Mouse (Mus musculus) limb, embryonic 11.5 days (tissue): ENCODE results near the gene C87436. TPM values are rescaled to one million over a fixed set of nuclear protein-coding genes. Genes with fewer than 3 reads are reported as not detected.

Experiments used
- ATAC-seq: fragments of 200-750 bp; cut with Nextera tagmentation; 2 replicates; pipeline ENCODE4 v1.8.0; 2017; ENCODE audit warnings: low read depth; ENCODE audit not compliant: insufficient number of reproducible peaks, low FRiP score, low TSS enrichment
- DNase-seq: peaks from one replicate; pipeline ENCODE4 v3.0.0-alpha.2; 2015; ENCODE audit warnings: low spot score
- H3K27ac ChIP-seq: fragments of 300-500 bp; sonication (generic); replicated peaks from 2 replicates; pipeline ENCODE4 v1.5.1; 2014; ENCODE audit warnings: low read depth, mild to moderate bottlenecking, low read length
- H3K27me3 ChIP-seq: fragments of 300-500 bp; sonication (generic); 2 replicates; pipeline ENCODE4 v1.6.1; 2014; ENCODE audit warnings: mild to moderate bottlenecking, low read length, mixed read lengths; ENCODE audit not compliant: control insufficient read depth, insufficient read depth
- H3K36me3 ChIP-seq: fragments of 300-500 bp; sonication (generic); 2 replicates; pipeline ENCODE4 v1.6.1; 2014; ENCODE audit warnings: mild to moderate bottlenecking, low read length, moderate library complexity, mixed read lengths; ENCODE audit not compliant: control insufficient read depth, insufficient read depth
- H3K4me1 ChIP-seq: fragments of 300-500 bp; sonication (generic); 2 replicates; pipeline ENCODE4 v1.6.1; 2014; ENCODE audit warnings: low read length, mixed read lengths; ENCODE audit not compliant: control insufficient read depth, insufficient read depth
- H3K4me2 ChIP-seq: fragments of 300-500 bp; sonication (generic); 2 replicates; pipeline ENCODE4 v1.6.1; 2014; ENCODE audit warnings: low read depth, mild to moderate bottlenecking, moderate library complexity; ENCODE audit not compliant: severe bottlenecking
- H3K4me3 ChIP-seq: fragments of 300-500 bp; sonication (generic); 2 replicates; pipeline ENCODE4 v1.5.1; 2014; ENCODE audit warnings: low read depth, low read length
- H3K9ac ChIP-seq: fragments of 300-500 bp; sonication (generic); 2 replicates; pipeline ENCODE4 v1.6.1; 2014; ENCODE audit warnings: mild to moderate bottlenecking, low read length
- H3K9me3 ChIP-seq: fragments of 300-500 bp; sonication (generic); 2 replicates; pipeline ENCODE4 v1.6.1; 2016; ENCODE audit warnings: low read length; ENCODE audit not compliant: control insufficient read depth
- WGBS: fragments of 180-500 bp; shearing (Covaris S2); extraction: QIAGEN DNeasy Blood & Tissue Kit; methylation state at CpG from one replicate; pipeline ENCODE4 v1.1.7; 2014; 5-methylcytosine and 5-hydroxymethylcytosine counted together
- polyA plus RNA-seq: library from polyadenylated mRNA; unstranded; fragments of >200 nt; fragmentation: Nextera tagmentation; extraction: Ambion mirVana; gene quantifications from 2 replicates; pipeline ENCODE4 v1.2.1, GENCODE M21; 2014

The C87436 gene
- polyA plus RNA-seq, 1 experiment from 2014 or later, result 23.7 TPM

DNA sequence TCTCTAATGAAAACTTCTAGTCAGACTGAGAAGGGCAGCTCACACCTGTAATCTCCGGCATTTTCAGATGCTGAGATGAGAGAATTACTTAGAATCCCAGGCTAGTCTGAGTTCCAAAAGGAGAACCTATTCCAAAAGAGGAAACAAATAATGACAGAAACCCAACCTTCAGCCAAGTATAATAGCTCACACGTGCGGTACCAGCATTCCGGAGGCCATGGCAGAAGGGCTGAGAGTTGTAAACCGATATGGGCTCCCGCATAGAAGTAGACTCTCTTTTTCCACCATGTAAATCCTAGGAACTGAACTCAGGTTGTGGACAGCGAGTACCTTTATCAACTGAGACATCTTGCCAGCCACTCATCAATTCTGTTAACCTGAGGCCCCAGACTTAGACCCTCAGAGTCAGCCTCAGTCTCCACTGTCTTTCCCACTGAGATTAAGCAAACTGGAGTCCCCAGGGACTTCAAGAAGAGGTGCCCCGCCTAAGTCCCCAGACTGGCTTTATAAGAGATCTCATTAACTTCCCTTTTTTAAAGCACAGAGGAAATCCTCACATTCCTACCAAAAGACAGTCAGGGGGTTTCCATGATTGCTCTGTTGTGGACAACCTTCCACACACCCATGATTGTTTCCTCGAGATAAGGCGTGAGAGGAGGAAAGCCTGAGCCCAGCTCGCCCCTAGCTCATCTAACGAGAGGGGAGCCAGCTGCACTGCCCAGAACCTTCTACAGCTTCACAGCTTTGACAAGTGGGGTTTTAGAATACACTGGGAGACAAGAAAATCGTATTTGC lies 55.5 kb downstream of the C87436 start:
- no peak for ATAC-seq
- Histone ChIP-seq H3K36me3 (no peaks in the 10 kb centered on the region), H3K4me1 (peaks cover 12% of the 10 kb centered on the region; the same call in 1 of the 2 replicates), H3K27ac (no peak overlapping the region), H3K27me3 (no peaks in the 10 kb centered on the region), H3K9me3 (no peaks in the 10 kb centered on the region), H3K4me2 (no peak overlapping the region), H3K9ac (no peak overlapping the region), H3K4me3 (no peak overlapping the region)
- no peak for DNase-seq
- 70% methylated on average over 13 of the region's 13 CpGs for WGBS

DNA sequence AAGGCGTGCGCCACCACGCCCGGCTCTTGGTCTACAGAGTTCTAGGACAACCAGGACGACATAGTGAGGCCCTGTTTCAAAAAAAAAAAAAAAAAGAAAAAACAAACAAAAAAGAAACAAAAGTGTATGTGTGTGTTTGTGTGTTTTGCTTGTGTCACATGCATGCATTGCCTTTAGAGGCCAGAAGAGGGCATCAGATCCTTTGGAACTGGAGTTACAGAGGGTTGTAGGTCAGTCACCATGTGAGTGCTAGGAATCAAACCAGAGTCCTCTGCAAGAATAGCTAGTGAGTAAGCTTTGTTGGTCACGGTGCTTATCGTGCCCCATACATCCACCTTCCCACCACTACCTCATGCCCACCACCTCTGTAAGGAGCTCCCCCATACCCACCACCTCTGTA lies 56.6 kb downstream of the C87436 start:
- no peak for DNase-seq
- peaks cover 12% of the 10 kb centered on the region; the same call in 1 of the 2 replicates for H3K4me1 ChIP-seq
- no peaks in the 10 kb centered on the region for H3K27me3 ChIP-seq
- no peak overlapping the region for H3K27ac ChIP-seq
- H3K4me2 ChIP-seq, result no peak overlapping the region
- H3K9ac ChIP-seq, result no peak overlapping the region
- H3K36me3 ChIP-seq, result no peaks in the 10 kb centered on the region
- ATAC-seq, result no peak
- no peaks in the 10 kb centered on the region for H3K9me3 ChIP-seq
- H3K4me3 ChIP-seq, result no peak overlapping the region
- 91% methylated on average over 7 of the region's 7 CpGs for WGBS

GRCm38 (mm10) chr6:86495661-86496060 lies 57.5 kb downstream of the C87436 start:
- peaks cover 12% of the 10 kb centered on the region; the same call in 1 of the 2 replicates for H3K4me1 ChIP-seq
- no peak overlapping the region for H3K4me3 ChIP-seq
- WGBS, result 57% methylated on average over 3 of the region's 3 CpGs
- no peak overlapping the region for H3K9ac ChIP-seq
- ATAC-seq (no peak), DNase-seq (no peak)
- no peaks in the 10 kb centered on the region for H3K27me3 ChIP-seq
- H3K4me2 ChIP-seq, result no peak overlapping the region
- no peaks in the 10 kb centered on the region for H3K9me3 ChIP-seq
- H3K27ac ChIP-seq, result no peak overlapping the region
- no peaks in the 10 kb centered on the region for H3K36me3 ChIP-seq

GRCm38 (mm10) chr6:86496127-86496526 lies 58.0 kb downstream of the C87436 start:
- Histone ChIP-seq H3K4me3 (no peak overlapping the region), H3K4me2 (no peak overlapping the region), H3K9ac (no peak overlapping the region), H3K27me3 (no peaks in the 10 kb centered on the region), H3K36me3 (no peaks in the 10 kb centered on the region), H3K9me3 (no peaks in the 10 kb centered on the region), H3K27ac (no peak overlapping the region), H3K4me1 (peaks cover 12% of the 10 kb centered on the region; the same call in 1 of the 2 replicates)
- ATAC-seq (no peak), DNase-seq (no peak)
- WGBS, result 68% methylated on average over 8 of the region's 8 CpGs

- Histone ChIP-seq H3K4me1 (peaks cover 12% of the 10 kb centered on the region; the same call in 1 of the 2 replicates), H3K9me3 (no peaks in the 10 kb centered on the region), H3K27me3 (no peaks in the 10 kb centered on the region), H3K4me3 (no peak overlapping the region), H3K36me3 (no peaks in the 10 kb centered on the region), H3K4me2 (no peak overlapping the region), H3K9ac (no peak overlapping the region), H3K27ac (peak overlapping the region; percentile 55; the same call in 1 of the 2 replicates)
- WGBS, result 80% methylated on average over 5 of the region's 5 CpGs
- ATAC-seq, result no peak
- no peak for DNase-seq
Observed at GRCm38 (mm10) chr6:86496585-86496984, 58.4 kb downstream of the C87436 start.

DNA sequence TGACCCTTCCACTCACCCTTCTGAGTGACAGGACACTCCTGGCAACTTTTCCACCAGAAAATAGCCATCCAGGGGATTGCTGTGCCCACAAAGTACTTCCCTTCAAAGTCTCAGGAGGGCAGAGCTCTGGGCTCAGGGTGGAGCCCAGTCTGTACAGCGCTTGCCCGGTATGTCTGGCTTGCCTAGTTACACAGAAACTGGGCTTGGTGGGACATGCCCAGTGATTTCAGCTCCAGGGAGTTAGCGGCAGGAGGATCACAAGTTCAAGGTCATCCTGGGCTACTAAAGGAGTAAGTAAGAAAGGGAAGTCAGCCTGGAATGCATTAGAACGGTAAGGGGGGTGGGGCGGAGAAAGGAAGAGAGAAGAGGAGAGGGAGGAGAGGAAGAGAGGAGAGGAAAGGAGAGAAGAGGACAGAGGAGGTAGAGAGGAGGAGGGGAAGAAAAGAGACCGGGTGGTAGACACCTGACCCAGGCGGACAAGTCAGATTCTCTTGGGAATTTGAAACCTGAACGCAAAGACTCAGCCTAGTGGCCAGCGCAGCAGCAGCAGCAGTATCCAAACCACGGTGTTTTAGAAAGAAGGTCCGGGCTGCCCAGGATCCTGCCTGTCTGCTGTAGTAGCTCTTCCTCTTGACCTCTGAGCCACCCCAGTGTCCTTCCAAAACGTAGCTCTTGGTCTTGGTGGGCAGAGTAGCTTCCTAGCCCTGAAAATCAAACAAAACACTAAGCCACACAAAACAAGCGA lies 59.1 kb downstream of the C87436 start:
- no peaks in the 10 kb centered on the region for H3K9me3 ChIP-seq
- H3K27ac ChIP-seq, result peak overlapping the region; percentile 55; the same call in 1 of the 2 replicates
- H3K4me3 ChIP-seq, result peak overlapping the region; percentile 10; the same call in 1 of the 2 replicates
- H3K4me1 ChIP-seq, result peaks cover 12% of the 10 kb centered on the region; the same call in 1 of the 2 replicates
- ATAC-seq, result 0 out of 2 replicates have a peak, but pooled peaks have one; percentile 37
- peak overlapping the region; percentile 28 for H3K9ac ChIP-seq
- DNase-seq, result peak; percentile 62
- 20% methylated on average over 13 of the region's 13 CpGs for WGBS
- no peaks in the 10 kb centered on the region for H3K36me3 ChIP-seq
- H3K27me3 ChIP-seq, result no peaks in the 10 kb centered on the region
- H3K4me2 ChIP-seq, result peak overlapping the region; percentile 31

- no peak for DNase-seq
- Histone ChIP-seq H3K4me3 (no peak overlapping the region), H3K36me3 (no peaks in the 10 kb centered on the region), H3K4me2 (no peak overlapping the region), H3K27me3 (no peaks in the 10 kb centered on the region), H3K9me3 (no peaks in the 10 kb centered on the region), H3K9ac (no peak overlapping the region), H3K27ac (peak overlapping the region; percentile 55; the same call in 1 of the 2 replicates), H3K4me1 (peaks cover 12% of the 10 kb centered on the region; the same call in 1 of the 2 replicates)
- WGBS, result 64% methylated on average over 11 of the region's 11 CpGs
- ATAC-seq, result no peak
Observed at GRCm38 (mm10) chr6:86497942-86498732, 60.0 kb downstream of the C87436 start.
